Mouse (Mus musculus) liver, adult 2 months (tissue): ENCODE results near the gene Gm4450.

Experiments used
- CTCF ChIP-seq: fragments of 200-500 bp; IDR thresholded peaks from 2 replicates; pipeline ENCODE4 v1.5.1; 2011; ENCODE audit warnings: low read depth, low read length, control low read depth
- POLR2A ChIP-seq: fragments of 200-500 bp; IDR thresholded peaks from 2 replicates; pipeline ENCODE4 v1.6.1; 2011; ENCODE audit warnings: low read length, control low read depth; ENCODE audit not compliant: insufficient read depth; ENCODE audit errors: extremely low read depth

- TF ChIP-seq CTCF, result no peak
- no peak for TF ChIP-seq POLR2A
Measured at GRCm38 (mm10) chr3:98428449-98428775, 28.5 kb downstream of the Gm4450 start.
